ENCODE assay signal across 11 mouse cellular contexts in the genomic region with DNA sequence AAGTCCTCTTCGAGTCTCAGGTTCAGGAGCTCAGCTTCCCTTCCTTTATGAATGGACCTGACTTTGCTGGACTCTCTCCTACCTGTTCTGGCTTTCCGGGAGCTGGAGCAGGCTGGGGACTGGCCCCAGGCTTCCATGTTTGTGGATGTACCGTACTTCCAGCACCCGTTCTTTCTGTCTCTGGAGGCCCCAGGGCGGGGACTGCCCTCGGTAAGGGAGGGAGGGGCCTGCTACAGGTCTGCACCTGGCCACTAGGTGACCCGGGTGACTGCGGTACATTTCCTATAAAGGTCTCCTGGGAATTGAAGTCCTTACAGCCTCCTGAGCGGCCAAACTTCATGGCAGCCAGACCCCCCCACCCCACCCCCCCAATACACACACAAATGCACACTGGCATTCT. TPM values are rescaled to one million over a fixed set of nuclear protein-coding genes. Genes with fewer than 3 reads are reported as not detected.
DNase-seq lines count a peak whose midpoint lies in the region; ATAC-seq and TF ChIP-seq lines count a peak whose summit lies in the region.
"Had no signal": no experiment of that assay in that cellular context is flagged by ENCODE, and none has a peak within 500 bp of the region (broad histone marks: within the 10 kb centered on the region; RNA-seq: fewer than 3 reads in every experiment).

A gene (minus strand): TSS at position 212 of the 400 bp plus-strand sequence.

- peaks cover 15% of the 10 kb centered on the region; the same call in 1 of the 2 replicates for H3K36me3 ChIP-seq in embryonic facial prominence, embryonic 15.5 days
- no peaks in the 10 kb centered on the region; the same call in 1 of the 2 replicates for H3K36me3 ChIP-seq in stomach, embryonic 14.5 days (ENCODE audit: control insufficient read depth, insufficient read depth, low read length)

- H3K9ac ChIP-seq in embryonic facial prominence, embryonic 15.5 days, result no peak within 1 kb of the TSS
- no peak within 1 kb of the TSS; the same call in 1 of the 2 replicates for H3K9ac ChIP-seq in stomach, embryonic 14.5 days (replicated peaks; ENCODE audit: low read depth, low read length)
- H3K9ac ChIP-seq: hindbrain, embryonic 14.5 days had no signal

- H3K4me3 ChIP-seq in cerebellum, adult 2 months (replicated peaks; ENCODE audit: insufficient read depth, low read depth, low read length), result no peak within 1 kb of the TSS
- no peak within 1 kb of the TSS for H3K4me3 ChIP-seq in embryonic facial prominence, embryonic 15.5 days (replicated peaks)
- H3K4me3 ChIP-seq in stomach, embryonic 14.5 days (ENCODE audit: low read depth, low read length), result peak within 1 kb of the TSS; percentile 26
- H3K4me3 ChIP-seq in layer of hippocampus, adult 2 months, result no peak within 1 kb of the TSS

- ATAC-seq in embryonic facial prominence, embryonic 15.5 days (ENCODE audit: insufficient number of reproducible peaks, low FRiP score, low TSS enrichment, low read depth), result no peak
- peak; percentile 82 for ATAC-seq in stomach, embryonic 14.5 days (ENCODE audit: insufficient number of reproducible peaks, insufficient read depth, low FRiP score, low read depth)
- no peak for ATAC-seq in inflammation-experienced regulatory T-cells, adult 6 months

- no peak within 1 kb of the TSS for H3K4me2 ChIP-seq in embryonic facial prominence, embryonic 15.5 days (replicated peaks)
- peak within 1 kb of the TSS; percentile 45 for H3K4me2 ChIP-seq in stomach, embryonic 14.5 days (replicated peaks; ENCODE audit: low read depth, low read length)
- H3K4me2 ChIP-seq: hindbrain, embryonic 14.5 days had no signal

- TF ChIP-seq POLR2A in cerebellum, adult 2 months (IDR thresholded peaks at IDR 0.05; ENCODE audit: borderline replicate concordance, insufficient read depth, low read length), result no peak

- no peak for TF ChIP-seq CTCF in cerebellum, adult 2 months (IDR thresholded peaks at IDR 0.05; ENCODE audit: borderline replicate concordance, insufficient read depth, low read depth, low read length)
- TF ChIP-seq CTCF in layer of hippocampus, adult 2 months (conservative IDR thresholded peaks at IDR 0.05), result no peak

- H3K9me3 ChIP-seq in embryonic facial prominence, embryonic 15.5 days (replicated peaks), result no peaks in the 10 kb centered on the region
- no peaks in the 10 kb centered on the region for H3K9me3 ChIP-seq in stomach, embryonic 14.5 days (ENCODE audit: control insufficient read depth, low read depth, low read length)

- no peaks in the 10 kb centered on the region for H3K4me1 ChIP-seq in cerebellum, adult 2 months (ENCODE audit: control insufficient read depth, insufficient read depth, low read length)
- no peaks in the 10 kb centered on the region for H3K4me1 ChIP-seq in embryonic facial prominence, embryonic 15.5 days
- no peaks in the 10 kb centered on the region for H3K4me1 ChIP-seq in stomach, embryonic 14.5 days (ENCODE audit: control insufficient read depth, insufficient read depth, low read length)

- 54% methylated on average over 9 of the region's 9 CpGs for WGBS in cerebellum, adult 2 months
- 43% methylated on average over 9 of the region's 9 CpGs for WGBS in embryonic facial prominence, embryonic 15.5 days
- 49% methylated on average over 9 of the region's 9 CpGs for WGBS in stomach, embryonic 14.5 days

- H3K27ac ChIP-seq in cerebellum, adult 2 months (ENCODE audit: insufficient read depth, low read length), result no peak within 1 kb of the TSS
- H3K27ac ChIP-seq in embryonic facial prominence, embryonic 15.5 days (replicated peaks), result no peak within 1 kb of the TSS
- peak within 1 kb of the TSS; percentile 28; the same call in 1 of the 2 replicates for H3K27ac ChIP-seq in stomach, embryonic 14.5 days (ENCODE audit: low read length)
- H3K27ac ChIP-seq in layer of hippocampus, adult 2 months, result no peak within 1 kb of the TSS
- H3K27ac ChIP-seq: hindbrain, embryonic 14.5 days had no signal

- no peak for DNase-seq in cerebellum, adult 2 months
- no peak for DNase-seq in cerebellum, adult 18-20 months
- DNase-seq in kidney, postnatal 25 days, result peak; percentile 58 to 86
- DNase-seq in layer of hippocampus, adult 2 months (ENCODE audit: low spot score in 2 of 2), result no peak
- DNase-seq in layer of hippocampus, postnatal 36 days, result no peak
- DNase-seq: B cell, adult 2 months; gastrocnemius, postnatal 14 days had no signal

- H3K27me3 ChIP-seq in cerebellum, adult 2 months (ENCODE audit: control insufficient read depth, insufficient read depth, low read length), result no peaks in the 10 kb centered on the region
- H3K27me3 ChIP-seq in embryonic facial prominence, embryonic 15.5 days, result no peaks in the 10 kb centered on the region
- H3K27me3 ChIP-seq in stomach, embryonic 14.5 days (ENCODE audit: control insufficient read depth, insufficient read depth, low read length), result no peaks in the 10 kb centered on the region

RNA-seq across cellular contexts. Expression of the gene that starts here (rescaled TPM):
- polyA plus RNA-seq in cerebellum, adult 2 months (2012; rRNA removed), result 10.8 and 11.7 TPM in 2 replicates
- 9.5 and 14.3 TPM in 2 replicates for polyA plus RNA-seq in embryonic facial prominence, embryonic 15.5 days (2015; fragmentation: Nextera tagmentation; extraction: Ambion mirVana)
- polyA plus RNA-seq in stomach, embryonic 14.5 days (2014; fragmentation: Nextera tagmentation; extraction: Ambion mirVana), result 61.8 and 67.3 TPM in 2 replicates
- polyA plus RNA-seq in inflammation-experienced regulatory T-cells, adult 6 months (2017; shearing (Covaris generic)), result 10 to 100 TPM in 1 of 3 experiments, 1 to 10 TPM in 2; 5.5 to 14.4 (median 8.9) TPM
- 1 to 10 TPM; 4.3 to 9.7 TPM for total RNA-seq in layer of hippocampus, adult 2 months (2021)
- total RNA-seq in layer of hippocampus, postnatal 36 days (2021), result 10 to 100 TPM in 1 of 2 experiments, 1 to 10 TPM in 1; 7.5 to 11.6 TPM

Comparison
In these comparisons a context has a peak if more than half of its experiments do, and no peak if none do; other contexts are left out.
1. DNase-seq: peak in kidney, postnatal 25 days (2 of 2); none in cerebellum, adult 2 months (0 of 2), cerebellum, adult 18-20 months (0 of 2), layer of hippocampus, adult 2 months (0 of 2) and layer of hippocampus, postnatal 36 days (0 of 2).